8 mouse cellular contexts compared by ENCODE assay signal in the genomic region with DNA sequence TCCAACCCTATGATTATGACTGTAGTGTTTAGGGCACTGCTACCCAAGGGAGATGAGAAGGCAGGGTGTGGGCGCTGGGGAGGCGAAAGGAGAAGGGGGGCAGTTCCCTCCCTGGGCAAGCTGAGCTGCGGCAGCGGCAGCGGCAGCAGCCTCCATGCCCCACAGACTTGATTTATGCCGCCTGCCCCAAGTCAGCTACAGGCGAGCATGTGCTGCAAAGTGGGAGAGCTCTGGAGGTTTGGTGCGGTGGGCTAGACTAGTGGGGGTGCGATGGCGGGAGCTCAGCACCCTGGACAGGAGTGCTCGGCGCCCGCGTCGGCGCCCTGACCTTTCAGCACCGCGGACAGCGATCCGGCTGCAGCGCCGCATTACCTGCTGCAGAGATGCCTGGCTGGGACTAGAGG. TPM values are rescaled to one million over a fixed set of nuclear protein-coding genes. Genes with fewer than 3 reads are reported as not detected.
A peak's percentile ranks its signal among the peaks of the same experiment; 100 is the strongest.
DNase-seq lines count a peak whose midpoint lies in the region; ATAC-seq lines count a peak whose summit lies in the region.

No protein-coding gene starts in this region.

- intact Hi-C loops in gastrocnemius, postnatal 36 days (cut with DNase I), result loop anchor here (10.0 kb wide), 1 partner anchor 229 kb away; no protein-coding TSS in a partner anchor

- peak; percentile 66; the same call in 1 of the 2 replicates for ATAC-seq in megakaryocyte, adult 5-6 weeks (ENCODE audit: poor library complexity, severe bottlenecking)
- no peak for ATAC-seq in erythroblast, adult 5-6 weeks (replicated peaks; ENCODE audit: low FRiP score, poor library complexity, severe bottlenecking)

- DNase-seq in adrenal gland, adult 2 months, result peak; percentile 84
- DNase-seq in embryo, embryonic 10 days (ENCODE audit: low spot score), result peak; percentile 90
- DNase-seq in gastrocnemius, postnatal 36 days, result peak; percentile 54 to 61
- peak; percentile 21 for DNase-seq in induced T-regulatory cell, adult 2 months (ENCODE audit: low read depth)
- DNase-seq in left cerebral cortex, adult 8-10 months (ENCODE audit: low spot score in 2 of 2), result peak; percentile 45 to 47
- DNase-seq in right cerebral cortex, postnatal 25 days, result peak; percentile 54

RNA-seq across cellular contexts. Expression of a gene that starts 0.8 kb away (rescaled TPM):
- 10 to 100 TPM; 27.5 to 53.2 TPM for total RNA-seq in adrenal gland, adult 2 months (2021)
- polyA plus RNA-seq in adrenal gland, adult 2 months (2012; rRNA removed), result 9.4 and 11.3 TPM in 2 replicates
- not detected for total RNA-seq in gastrocnemius, postnatal 36 days (2021)
- total RNA-seq in left cerebral cortex, adult 8-10 months (2022), result 1,000 to 10,000 TPM; 2,805 to 3,008 (median 2,879) TPM
- total RNA-seq in megakaryocyte, adult 5-6 weeks (2015), result not detected in 2 replicates
- not detected in 2 replicates for total RNA-seq in megakaryocyte, adult 5-6 weeks (2017)
- not detected in 2 replicates for total RNA-seq in erythroblast, adult 5-6 weeks (2015; ENCODE audit: low replicate concordance)
- not detected in 2 replicates for total RNA-seq in erythroblast, adult 5-6 weeks (2017; ENCODE audit: low replicate concordance)

Comparison
In these comparisons a context has a peak if more than half of its experiments do, and no peak if none do; other contexts are left out.
1. DNase-seq: peak in every context shown above with its lines; median percentile 90 in embryo, embryonic 10 days; 84 in adrenal gland, adult 2 months; 58 in gastrocnemius, postnatal 36 days; 54 in right cerebral cortex, postnatal 25 days; 46 in left cerebral cortex, adult 8-10 months; 21 in induced T-regulatory cell, adult 2 months.
2. RNA of a gene that starts 0.8 kb away (total RNA-seq): 2,805 to 3,008 TPM in left cerebral cortex, adult 8-10 months; 27.5 to 53.2 TPM in adrenal gland, adult 2 months, not detected in gastrocnemius, postnatal 36 days, not detected in megakaryocyte, adult 5-6 weeks and not detected in erythroblast, adult 5-6 weeks; every median in the first group is over 10 times any median in the second.